Mouse (Mus musculus) embryo, embryonic 10.5 days (tissue): Measurements from ENCODE around the gene Abhd14a.
A peak's percentile ranks its signal among the peaks of the same experiment; 100 is the strongest.

ENCODE experiments used
- DNase-seq: peaks from one replicate; pipeline ENCODE4 v3.0.0-alpha.2; 2015; ENCODE audit warnings: low spot score

Abhd14a gene

GRCm38 (mm10) chr9:106411091-106411594 is 36.3 kb downstream of the Abhd14a start:
- no peak for DNase-seq

GRCm38 (mm10) chr9:106410086-106410650 is 37.3 kb downstream of the Abhd14a start:
- no peak for DNase-seq

- DNase-seq = no peak
Measured at GRCm38 (mm10) chr9:106409096-106409495, 38.4 kb downstream of the Abhd14a start.

- DNase-seq = no peak
Measured at GRCm38 (mm10) chr9:106406443-106407078, 40.9 kb downstream of the Abhd14a start.

- peak; percentile 56 for DNase-seq
Measured at GRCm38 (mm10) chr9:106405275-106405674, 42.2 kb downstream of the Abhd14a start.

- no peak for DNase-seq
Measured at GRCm38 (mm10) chr9:106402607-106403375, 44.7 kb downstream of the Abhd14a start.

GRCm38 (mm10) chr9:106402149-106402548 is 45.3 kb downstream of the Abhd14a start:
- DNase-seq = no peak

- DNase-seq = no peak
Measured at GRCm38 (mm10) chr9:106399808-106400207, 47.7 kb downstream of the Abhd14a start.

GRCm38 (mm10) chr9:106398667-106399311 is 48.7 kb downstream of the Abhd14a start:
- DNase-seq = no peak

- DNase-seq = no peak
Measured at GRCm38 (mm10) chr9:106397733-106398132, 49.7 kb downstream of the Abhd14a start.

GRCm38 (mm10) chr9:106394649-106395602 is 52.6 kb downstream of the Abhd14a start:
- peak; percentile 71 for DNase-seq

- no peak for DNase-seq
Measured at GRCm38 (mm10) chr9:106393548-106393947, 53.9 kb downstream of the Abhd14a start.

- no peak for DNase-seq
Measured at GRCm38 (mm10) chr9:106392828-106393527, 54.5 kb downstream of the Abhd14a start.
